Mouse (Mus musculus): ENCODE results near the gene Vmn1r28.
"Not testable (repeated sequence)": the region's sequence is repeated elsewhere in the genome, so short reads cannot be mapped to it uniquely, and the experiment has no call there.

Gene Vmn1r28

GRCm38 (mm10) chr6:58261737-58262136 lies at the start of gene Vmn1r28:
TSS of gene Vmn1r28 (plus strand) at chr6:58262037.
- no peak for DNase-seq

DNA sequence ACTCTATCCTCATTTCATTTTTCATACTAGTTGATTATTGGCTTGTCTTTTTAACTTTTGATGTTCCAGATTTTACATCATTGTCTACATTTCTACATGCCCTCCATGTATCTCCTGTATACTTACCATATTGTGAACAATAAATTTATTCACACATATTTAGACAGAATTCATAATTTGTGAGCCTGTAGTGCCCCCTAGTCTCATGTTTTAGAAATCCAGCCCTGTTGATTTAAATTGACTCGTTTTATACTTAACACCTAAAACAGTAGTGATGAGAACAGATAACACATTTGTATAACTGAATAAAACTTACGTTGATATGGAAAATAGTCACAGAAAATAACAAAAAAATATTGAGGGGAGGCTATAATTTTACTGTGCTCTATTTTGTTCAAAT lies 45.7 kb upstream of the Vmn1r28 start:
- DNase-seq = no peak

GRCm38 (mm10) chr6:58218721-58219120 lies 43.1 kb upstream of the Vmn1r28 start, which contains the start of gene Vmn1r27:
TSS of gene Vmn1r27 (minus strand) at chr6:58218821.
- no peak for DNase-seq

DNA sequence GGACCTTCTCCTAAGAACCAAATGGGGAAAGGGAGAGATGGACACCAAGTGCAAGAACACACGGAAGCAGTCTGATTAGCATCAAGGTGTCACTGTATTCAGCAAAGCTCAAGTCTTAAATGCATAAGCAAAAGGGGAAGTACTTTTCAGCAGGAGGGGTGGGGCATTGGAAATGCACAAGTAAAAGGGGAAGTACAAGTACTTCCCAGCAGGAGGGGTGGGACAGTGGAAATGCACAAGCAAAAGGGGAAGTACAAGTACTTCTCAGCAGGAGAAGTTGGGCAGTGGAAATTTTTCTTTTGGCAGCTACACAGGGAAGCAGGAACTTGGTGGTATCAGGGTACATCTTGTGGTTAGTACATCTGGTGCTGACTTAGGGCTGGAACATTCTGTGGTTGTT lies 17.8 kb downstream of the Vmn1r28 start:
- not testable (repeated sequence) for DNase-seq

DNA sequence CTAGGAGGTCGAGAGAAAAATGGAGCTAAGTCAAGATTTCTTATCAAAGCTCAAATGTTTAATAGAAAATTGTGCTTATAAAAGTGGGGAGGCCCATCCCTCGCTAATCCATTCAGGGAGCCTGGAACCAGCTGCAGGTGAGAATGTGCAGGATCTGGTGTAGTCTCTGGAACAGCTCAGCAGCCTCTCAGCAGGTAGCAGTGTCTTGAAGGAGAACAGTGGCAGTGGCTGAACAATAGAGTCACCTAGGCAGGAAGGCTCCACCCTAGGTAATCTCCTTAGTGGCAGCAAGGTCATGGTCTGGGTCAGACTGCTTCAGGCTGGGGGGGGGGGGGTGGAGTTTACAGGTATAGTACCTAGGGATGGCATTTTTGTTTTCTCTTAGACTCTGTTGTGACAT lies 30.4 kb downstream of the Vmn1r28 start:
- DNase-seq = no peak

DNA sequence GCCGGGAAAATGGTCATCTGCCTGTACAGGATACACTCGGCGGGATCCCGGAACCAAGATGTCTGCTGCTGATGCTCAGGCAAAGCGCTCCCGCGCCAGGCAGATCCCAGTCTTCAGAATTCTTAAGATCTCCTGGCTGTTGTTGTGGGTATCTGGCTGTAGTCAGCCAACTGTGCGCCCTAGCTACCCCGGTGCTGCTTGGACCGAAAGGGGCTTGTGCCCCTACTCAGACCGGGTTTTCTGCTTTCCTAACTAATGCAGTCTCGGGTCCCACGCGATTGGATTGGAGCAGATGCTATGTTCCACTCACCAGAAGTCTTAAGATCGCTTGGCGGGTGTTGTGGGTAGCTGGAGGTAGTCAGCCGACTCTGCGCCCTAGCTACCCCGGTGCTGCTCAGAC lies 36.7 kb downstream of the Vmn1r28 start:
- DNase-seq = not testable (repeated sequence)

DNA sequence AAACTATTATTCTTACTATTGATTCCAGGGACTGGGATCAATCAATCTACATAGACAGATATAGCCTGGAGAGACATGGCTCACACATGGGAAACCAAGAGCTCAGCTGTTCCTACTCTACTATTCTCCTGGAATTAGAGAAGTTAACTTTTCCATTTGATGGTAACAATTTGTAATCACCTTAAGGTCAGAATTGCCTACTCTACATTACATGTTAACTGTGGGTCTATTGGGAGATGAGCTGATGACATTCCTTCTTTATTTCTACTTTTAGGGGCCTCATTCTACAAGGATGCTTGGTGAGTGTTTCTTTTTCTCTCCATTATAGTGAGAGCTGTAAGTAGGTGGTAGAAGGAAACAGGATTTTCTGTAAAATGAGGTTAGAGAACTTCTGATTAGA lies 39.4 kb downstream of the Vmn1r28 start, which contains the start of gene Vmn1r29:
Gene Vmn1r29 (plus strand): TSS at position 301 of the 400 bp plus-strand sequence.
- no peak for DNase-seq

Measured in kidney, postnatal 4 days (tissue).